Mouse (Mus musculus) left cerebral cortex, adult 2 months (tissue): ENCODE measurements at regions not wholly inside any gene's neighbourhood (a gene's known extent, or its start where the extent isn't known, plus 50 kb on each side); places are given as distances from the start of the nearest gene placed in this dataset.

Experiments used
- DNase-seq, 2 experiments: peaks; one replicate each; pipeline ENCODE4 v3.0.0; 2021 to 2022; ENCODE audit warnings: low spot score in 2 of 2, mixed read lengths in 1 of 2; ENCODE audit errors: extremely low spot score in 1 of 2
- H3K27ac ChIP-seq: fragments of 200-600 bp; 2 replicates; pipeline ENCODE4 v1.8.1; 2022
- H3K4me3 ChIP-seq: fragments of 200-600 bp; 2 replicates; pipeline ENCODE4 v1.8.1; 2022
- CTCF ChIP-seq: fragments of 200-600 bp; IDR thresholded peaks from 2 replicates; pipeline ENCODE4 v1.8.1; 2022; ENCODE audit warnings: antibody characterized with exemption, mild to moderate bottlenecking, moderate library complexity
- intact Hi-C: fragments of 180-260 bp; cut with DNase I; formaldehyde crosslinking; loops from one replicate; pipeline ENCODE4 v1.15.1; 2025

DNA sequence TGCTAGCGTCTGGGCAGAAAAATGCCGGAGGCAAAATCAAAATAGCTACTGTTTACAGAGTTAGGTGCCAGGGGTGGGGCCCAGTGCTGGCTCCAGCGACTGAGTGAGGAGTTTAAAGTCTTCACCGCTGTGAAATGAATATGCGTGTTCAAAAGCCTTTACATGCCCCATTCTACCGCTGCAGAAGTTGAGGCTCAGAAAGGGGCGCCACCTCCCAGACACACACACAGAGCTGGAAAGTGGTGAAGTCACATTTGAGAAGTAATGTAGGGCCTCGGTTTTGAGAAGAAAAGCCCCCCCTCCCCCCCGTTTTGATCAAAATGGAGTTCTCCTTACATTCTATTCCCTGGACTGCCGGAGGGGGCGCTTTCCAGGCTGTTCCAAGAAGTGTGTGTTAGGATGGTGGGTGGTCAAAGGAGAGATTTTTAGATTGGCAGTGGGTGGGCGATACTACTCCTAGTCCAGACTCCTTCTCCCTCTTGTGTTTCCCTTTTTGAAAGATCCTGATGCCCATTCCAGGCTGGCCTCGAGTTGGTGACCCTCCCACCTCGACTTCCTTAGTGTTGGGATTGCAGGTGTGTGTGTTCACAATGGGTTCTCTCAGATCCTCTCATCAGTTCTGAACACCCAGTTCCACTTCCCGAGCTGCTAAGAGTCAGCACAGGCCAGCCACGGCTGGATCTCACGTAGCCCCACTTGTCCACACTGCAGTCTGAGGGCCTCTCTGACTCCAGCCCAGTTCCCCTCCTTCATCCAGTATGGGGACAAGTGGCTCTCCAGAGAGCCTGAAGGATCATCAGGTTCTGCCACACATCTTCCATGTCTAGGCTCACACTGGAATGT lies 69.3 kb upstream of the Nkd1 start:
- Histone ChIP-seq H3K27ac (no peak overlapping the region), H3K4me3 (no peak overlapping the region)
- intact Hi-C loops = loop anchor here (5.0 kb wide), 4 partner anchors 70 to 170 kb away; partner anchors contain the start of genes Brd7 and Nkd1
- peak; percentile 32 for TF ChIP-seq CTCF
- no peak for DNase-seq

DNA sequence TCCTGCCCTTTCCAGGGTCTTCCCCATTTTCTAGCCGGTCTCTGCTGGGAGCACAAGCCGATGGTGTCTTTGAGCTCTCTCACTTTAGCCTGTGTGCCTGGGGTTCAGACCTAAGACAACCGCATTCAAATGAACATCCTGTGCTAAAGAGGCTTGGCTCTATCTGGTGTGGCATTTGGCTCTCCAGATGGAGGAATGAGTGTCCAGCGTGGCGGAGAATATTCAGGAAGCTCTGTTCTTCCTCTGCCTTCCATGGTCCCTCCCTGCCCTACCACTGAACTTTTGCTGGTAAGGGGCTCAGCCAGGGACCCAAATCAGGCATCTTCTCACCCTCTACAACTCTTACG lies 68.7 kb upstream of the Nkd1 start:
- H3K27ac ChIP-seq = no peak overlapping the region
- no peak overlapping the region for H3K4me3 ChIP-seq
- no peak for DNase-seq
- TF ChIP-seq CTCF = no peak
- intact Hi-C loops = loop anchor here (5.0 kb wide), 4 partner anchors 70 to 170 kb away; partner anchors contain the start of genes Brd7 and Nkd1

DNA sequence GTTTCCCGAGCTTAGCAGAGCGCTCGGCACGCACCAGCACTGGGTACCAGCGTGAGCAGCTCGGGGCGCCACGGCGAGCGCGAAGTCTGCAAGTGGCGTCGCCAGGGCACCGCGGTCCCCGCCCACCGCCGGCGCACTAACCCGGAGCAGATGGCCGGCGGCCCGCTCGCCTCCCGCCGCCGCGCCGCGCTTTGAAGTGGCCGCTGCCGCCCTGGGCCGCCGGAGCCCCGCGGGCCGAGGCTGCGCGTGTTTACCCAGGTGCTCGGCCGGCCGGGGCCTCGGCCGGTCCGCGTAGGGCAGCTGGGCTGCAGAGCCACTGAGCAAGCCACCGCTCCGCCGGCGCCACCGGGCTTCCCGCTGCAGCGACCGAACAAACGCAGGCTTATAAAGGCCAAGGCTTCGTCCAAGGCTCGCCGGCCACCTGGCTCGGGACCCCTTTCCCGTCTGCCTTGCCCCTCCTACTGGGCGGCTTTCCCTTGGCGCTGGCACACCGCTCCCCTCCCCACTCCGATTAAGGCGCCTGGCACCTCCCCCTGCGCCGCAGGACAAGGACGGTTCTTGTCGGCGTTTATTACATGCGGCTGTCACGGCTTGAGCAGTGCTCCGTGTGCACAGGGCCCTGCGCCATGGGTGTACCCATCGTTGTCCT lies 67.0 kb upstream of the Nkd1 start:
- intact Hi-C loops = loop anchor here (5.0 kb wide), 4 partner anchors 68 to 168 kb away; partner anchors contain the start of genes Brd7 and Nkd1
- peak overlapping the region; percentile 75 for H3K27ac ChIP-seq
- peak overlapping the region; percentile 60 for H3K4me3 ChIP-seq
- TF ChIP-seq CTCF = no peak
- DNase-seq = peak; percentile 60 to 64

DNA sequence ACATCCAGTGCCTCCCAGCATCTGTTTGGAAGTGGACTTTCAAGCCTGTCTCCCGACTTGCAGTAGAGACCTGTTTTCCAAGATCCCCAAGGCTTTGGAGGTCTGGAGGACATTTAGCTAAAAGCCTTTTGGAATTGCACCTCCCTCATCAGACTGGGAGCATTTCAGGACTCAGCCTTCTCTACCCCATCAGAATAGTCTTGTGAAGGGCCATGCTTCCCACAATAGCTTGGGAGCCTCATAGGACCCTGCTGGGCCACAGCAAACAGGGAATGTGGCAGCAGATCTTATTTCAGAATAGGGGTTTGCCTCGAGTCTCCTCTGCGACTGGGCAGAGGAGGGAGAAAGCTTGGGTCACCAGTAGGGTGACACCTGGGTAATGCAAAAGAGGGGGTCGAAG lies 66.2 kb upstream of the Nkd1 start:
- no peak for DNase-seq
- no peak overlapping the region; the same call in 1 of the 2 replicates for H3K27ac ChIP-seq
- H3K4me3 ChIP-seq = no peak overlapping the region
- intact Hi-C loops = loop anchor here (5.0 kb wide), 4 partner anchors 67 to 167 kb away; partner anchors contain the start of genes Brd7 and Nkd1
- no peak for TF ChIP-seq CTCF

DNA sequence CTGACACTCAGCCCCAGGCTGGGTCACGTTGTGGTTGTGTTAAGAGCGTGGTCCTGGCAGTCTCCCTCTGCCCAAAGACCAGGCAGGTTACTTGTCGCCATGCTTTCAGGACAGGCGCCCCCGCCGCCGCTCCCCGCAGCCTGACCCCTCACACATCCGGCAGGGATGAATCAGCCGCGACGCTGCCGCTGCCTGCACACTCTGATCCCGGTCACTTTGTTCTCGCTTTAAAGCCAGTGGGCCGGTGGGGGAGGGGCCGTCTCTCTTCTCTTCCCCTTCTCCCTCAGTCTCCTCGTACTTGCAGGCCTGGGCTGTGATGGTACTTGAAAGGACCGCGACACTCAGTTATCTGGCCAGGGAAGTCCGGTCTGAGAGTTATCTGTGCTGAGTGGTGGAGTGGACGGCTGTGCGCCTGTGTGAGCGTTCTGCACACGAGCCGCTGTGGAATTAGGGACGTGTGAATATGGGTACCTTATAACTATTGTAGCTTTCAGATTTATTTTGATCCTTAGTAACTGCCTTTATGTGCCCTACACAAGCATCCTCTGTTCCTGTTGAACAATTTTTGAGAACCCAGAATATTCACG lies 65.6 kb upstream of the Nkd1 start:
- intact Hi-C loops = no loop called here
- DNase-seq = no peak
- H3K27ac ChIP-seq = no peak overlapping the region
- TF ChIP-seq CTCF = no peak
- H3K4me3 ChIP-seq = no peak overlapping the region

DNA sequence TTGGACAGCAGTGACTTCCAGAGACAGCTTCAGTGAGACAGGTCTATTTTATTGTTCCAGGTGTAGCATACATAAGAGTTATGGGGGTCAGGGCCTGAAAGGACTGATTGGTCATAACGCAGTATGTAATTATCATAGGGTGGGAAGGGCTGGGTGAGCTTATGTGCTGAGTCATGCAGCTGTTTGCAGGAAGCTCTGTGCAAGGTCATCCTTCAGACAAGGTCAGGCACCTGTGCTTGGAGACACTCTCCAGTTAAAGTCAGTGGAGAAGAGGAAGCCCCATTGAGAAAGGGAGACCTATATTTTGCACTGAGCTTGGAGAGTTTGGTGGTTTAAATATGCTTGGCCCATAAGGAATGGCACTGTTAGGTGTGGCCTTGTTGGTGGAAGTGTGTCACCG lies 62.0 kb upstream of the Nkd1 start:
- Histone ChIP-seq H3K27ac (no peak overlapping the region), H3K4me3 (no peak overlapping the region)
- intact Hi-C loops = no loop called here
- no peak for DNase-seq
- TF ChIP-seq CTCF = no peak

DNA sequence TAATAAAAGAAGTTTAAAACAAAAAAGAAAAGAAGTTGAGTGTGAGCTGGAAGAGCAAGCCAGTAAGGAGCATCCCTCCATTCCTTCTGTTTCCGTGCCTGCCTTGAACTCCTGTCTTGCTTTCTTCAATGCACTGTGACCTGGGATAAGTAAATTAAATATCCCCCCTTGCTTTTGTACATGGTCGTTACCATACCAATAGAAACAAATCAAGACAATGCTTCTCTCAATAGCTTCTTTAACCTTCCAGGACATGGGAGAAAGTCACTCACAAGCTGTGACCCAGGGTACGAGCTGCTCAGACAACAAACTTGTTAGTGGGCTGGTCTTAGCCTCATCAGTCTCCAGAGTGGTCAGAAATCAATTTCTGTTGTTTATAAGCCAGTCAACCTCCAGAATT lies 53.4 kb upstream of the Nkd1 start:
- intact Hi-C loops = no loop called here
- no peak overlapping the region for H3K27ac ChIP-seq
- TF ChIP-seq CTCF = no peak
- no peak for DNase-seq
- H3K4me3 ChIP-seq = no peak overlapping the region

DNA sequence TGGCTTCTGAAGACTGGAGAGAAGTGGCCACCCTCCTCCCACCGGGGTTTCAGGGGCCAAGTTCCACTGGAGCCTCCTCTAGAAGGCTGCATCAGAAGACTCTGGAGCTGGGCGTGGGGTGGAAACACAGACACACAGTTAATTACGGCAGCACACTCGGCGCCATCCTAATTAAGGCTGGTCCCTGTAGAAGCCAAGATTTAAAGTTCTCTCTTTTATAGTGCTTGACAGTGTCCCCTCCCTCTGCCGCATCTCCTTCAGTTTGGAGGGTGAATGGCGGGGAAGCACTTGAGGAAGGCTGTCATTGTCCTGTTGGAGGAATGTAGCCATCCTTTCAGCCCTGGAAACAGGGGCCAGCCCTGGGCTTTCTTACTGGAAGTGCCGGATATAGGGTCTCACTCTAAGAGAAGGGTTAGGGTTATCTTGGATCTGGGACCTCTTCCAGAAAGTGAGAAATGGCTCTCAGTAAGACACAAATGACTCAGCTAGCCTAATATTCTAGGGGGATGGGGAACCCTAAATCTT lies 50.2 kb upstream of the Nkd1 start:
- H3K27ac ChIP-seq = no peak overlapping the region
- intact Hi-C loops = no loop called here
- no peak overlapping the region for H3K4me3 ChIP-seq
- DNase-seq = no peak
- no peak for TF ChIP-seq CTCF
